Mouse (Mus musculus): ENCODE results near the gene Htr6. TPM values are rescaled to one million over a fixed set of nuclear protein-coding genes. Genes with fewer than 3 reads are reported as not detected.
A peak's percentile ranks its signal among the peaks of the same experiment; 100 is the strongest.

Htr6 gene
- polyA plus RNA-seq, 1 experiment from 2014 or later = not detected

DNA sequence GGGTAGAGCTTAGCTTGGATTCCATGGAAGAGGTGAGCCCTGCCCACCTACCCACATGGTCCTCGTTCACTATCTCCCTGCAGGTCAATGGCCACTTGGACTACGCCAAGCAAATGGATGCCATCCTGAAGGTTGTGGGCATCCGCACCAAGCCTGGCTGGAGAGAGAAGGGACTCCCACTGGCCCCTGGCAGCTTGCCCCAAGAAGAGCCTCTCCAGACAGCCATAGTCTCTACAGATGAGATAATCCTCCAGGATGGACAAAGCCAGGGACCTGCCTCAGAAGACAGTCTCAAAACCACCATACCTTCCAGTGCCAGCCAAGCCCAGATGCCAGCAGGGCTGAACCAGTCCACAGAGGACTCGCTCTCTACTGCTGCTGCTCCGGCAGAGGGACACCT lies 17.3 kb downstream of the Htr6 start:
- H3K4me1 ChIP-seq = peaks cover 12% of the 10 kb centered on the region; the same call in 1 of the 2 replicates
- no peak overlapping the region for H3K4me3 ChIP-seq
- ATAC-seq (ENCODE audit: low FRiP score, low read depth) = no peak
- no peaks in the 10 kb centered on the region for H3K9me3 ChIP-seq
- 89% methylated on average over 5 of the region's 5 CpGs for WGBS
- H3K27ac ChIP-seq = no peak overlapping the region
- H3K9ac ChIP-seq = no peak overlapping the region
- H3K36me3 ChIP-seq = no peaks in the 10 kb centered on the region
- no peaks in the 10 kb centered on the region; the same call in none of the 2 replicates for H3K27me3 ChIP-seq (replicated peaks)
- no peak overlapping the region for H3K4me2 ChIP-seq (replicated peaks)

- H3K27me3 ChIP-seq (replicated peaks) = no peaks in the 10 kb centered on the region; the same call in none of the 2 replicates
Measured at GRCm38 (mm10) chr4:139057291-139057690, 18.1 kb downstream of the Htr6 start.

DNA sequence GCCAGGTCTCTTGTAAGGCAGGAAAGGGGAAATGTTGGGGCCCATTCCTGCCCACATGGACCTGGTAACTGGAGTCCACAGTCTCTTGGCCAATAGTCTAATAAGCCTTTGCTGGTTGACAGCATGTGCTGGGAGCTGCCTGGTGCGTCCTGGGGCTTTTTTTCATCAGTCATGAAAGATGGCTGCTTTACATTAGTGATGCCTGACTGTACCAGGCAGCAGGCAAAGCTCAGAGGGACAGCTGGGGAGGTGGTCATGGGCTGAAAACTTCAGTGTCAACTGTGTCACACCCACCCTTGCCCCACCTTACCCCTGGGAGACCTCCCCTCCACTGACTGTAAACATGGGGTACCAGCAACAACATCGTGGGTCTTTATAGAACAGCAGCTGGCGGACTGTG lies 19.6 kb downstream of the Htr6 start:
- Histone ChIP-seq H3K36me3 (no peaks in the 10 kb centered on the region), H3K4me2 (replicated peaks) (no peak overlapping the region), H3K27ac (no peak overlapping the region), H3K9ac (no peak overlapping the region), H3K27me3 (replicated peaks) (no peaks in the 10 kb centered on the region; the same call in none of the 2 replicates), H3K4me1 (peaks cover 16% of the 10 kb centered on the region; the same call in 1 of the 2 replicates), H3K9me3 (no peaks in the 10 kb centered on the region), H3K4me3 (no peak overlapping the region)
- 76% methylated on average over 3 of the region's 3 CpGs for WGBS
- no peak for ATAC-seq (ENCODE audit: low FRiP score, low read depth)

More at GRCm38 (mm10) chr4:139057291-139057690, 18.1 kb downstream of the Htr6 start:
- Histone ChIP-seq H3K4me2 (replicated peaks) (no peak overlapping the region), H3K4me1 (peaks cover 16% of the 10 kb centered on the region; the same call in 1 of the 2 replicates), H3K9ac (no peak overlapping the region), H3K9me3 (no peaks in the 10 kb centered on the region), H3K27ac (no peak overlapping the region), H3K4me3 (no peak overlapping the region), H3K36me3 (no peaks in the 10 kb centered on the region)
- WGBS = 68% methylated on average over 5 of the region's 5 CpGs
- ATAC-seq (ENCODE audit: low FRiP score, low read depth) = no peak

- ATAC-seq (ENCODE audit: low FRiP score, low read depth) = no peak
- H3K9ac ChIP-seq = no peak overlapping the region
- 80% methylated on average over 4 of the region's 4 CpGs for WGBS
- H3K4me1 ChIP-seq = peaks cover 16% of the 10 kb centered on the region; the same call in 1 of the 2 replicates
- no peaks in the 10 kb centered on the region for H3K9me3 ChIP-seq
- no peaks in the 10 kb centered on the region; the same call in none of the 2 replicates for H3K27me3 ChIP-seq (replicated peaks)
- no peak overlapping the region for H3K27ac ChIP-seq
- no peak overlapping the region for H3K4me2 ChIP-seq (replicated peaks)
- no peaks in the 10 kb centered on the region for H3K36me3 ChIP-seq
- no peak overlapping the region for H3K4me3 ChIP-seq
Measured at GRCm38 (mm10) chr4:139055336-139055735, 20.0 kb downstream of the Htr6 start.

GRCm38 (mm10) chr4:139054300-139054923 lies 21.0 kb downstream of the Htr6 start:
- H3K36me3 ChIP-seq = no peaks in the 10 kb centered on the region
- H3K4me1 ChIP-seq = peaks cover 16% of the 10 kb centered on the region; the same call in 1 of the 2 replicates
- no peaks in the 10 kb centered on the region; the same call in 1 of the 2 replicates for H3K27me3 ChIP-seq (replicated peaks)
- no peak overlapping the region for H3K27ac ChIP-seq
- no peak overlapping the region for H3K4me3 ChIP-seq
- H3K4me2 ChIP-seq (replicated peaks) = no peak overlapping the region
- 47% methylated on average over 9 of the region's 9 CpGs for WGBS
- H3K9me3 ChIP-seq = no peaks in the 10 kb centered on the region
- H3K9ac ChIP-seq = no peak overlapping the region
- ATAC-seq (ENCODE audit: low FRiP score, low read depth) = peak; percentile 44; the same call in 1 of the 2 replicates

DNA sequence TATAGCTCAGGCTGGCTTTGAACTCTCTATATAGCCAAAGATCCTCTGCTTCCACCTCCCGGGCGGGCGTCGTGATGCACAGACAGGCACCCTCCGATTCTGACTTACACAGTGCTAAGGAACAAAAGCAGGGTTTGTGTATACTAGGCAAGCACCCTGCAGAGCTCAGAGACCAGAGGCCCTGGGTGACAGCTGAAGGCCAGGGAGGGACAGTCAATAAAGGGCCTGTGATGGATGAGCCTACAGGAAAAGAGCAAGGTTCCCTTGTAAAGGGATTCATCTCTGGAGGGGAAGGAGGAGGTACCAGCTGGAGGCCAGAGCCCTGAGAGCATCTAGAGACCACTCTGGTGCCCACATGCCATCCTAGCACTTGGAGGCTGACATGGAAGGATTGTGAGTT lies 22.0 kb downstream of the Htr6 start:
- Histone ChIP-seq H3K36me3 (no peaks in the 10 kb centered on the region), H3K9ac (no peak overlapping the region), H3K27me3 (replicated peaks) (no peaks in the 10 kb centered on the region; the same call in 1 of the 2 replicates), H3K4me1 (peaks cover 16% of the 10 kb centered on the region; the same call in 1 of the 2 replicates), H3K27ac (no peak overlapping the region), H3K4me3 (no peak overlapping the region), H3K4me2 (replicated peaks) (no peak overlapping the region), H3K9me3 (no peaks in the 10 kb centered on the region)
- WGBS = 19% methylated on average over 5 of the region's 5 CpGs
- no peak for ATAC-seq (ENCODE audit: low FRiP score, low read depth)

DNA sequence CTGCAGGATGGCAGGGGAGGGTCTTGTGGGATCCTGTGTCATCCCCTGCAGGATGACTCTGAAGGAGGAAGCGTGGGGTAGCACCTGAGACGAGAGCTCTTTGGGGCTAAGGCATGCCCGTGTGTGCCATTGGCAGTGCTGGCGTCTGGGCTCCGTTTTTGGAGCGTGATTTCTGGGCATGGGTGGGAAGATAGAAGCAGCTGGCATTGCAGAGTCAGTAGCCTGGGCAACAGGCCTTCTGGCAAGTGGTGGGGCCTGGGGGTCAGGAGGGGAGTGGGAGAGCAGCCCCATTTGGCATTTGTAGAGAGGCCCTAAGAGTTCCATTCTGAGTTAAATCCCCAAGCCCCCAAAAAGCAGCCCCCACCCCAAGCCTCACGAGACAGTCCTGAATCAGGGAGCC lies 22.6 kb downstream of the Htr6 start:
- H3K9ac ChIP-seq = no peak overlapping the region
- H3K36me3 ChIP-seq = no peaks in the 10 kb centered on the region
- H3K27me3 ChIP-seq (replicated peaks) = no peaks in the 10 kb centered on the region; the same call in 1 of the 2 replicates
- peaks cover 16% of the 10 kb centered on the region; the same call in 1 of the 2 replicates for H3K4me1 ChIP-seq
- H3K27ac ChIP-seq = no peak overlapping the region
- 73% methylated on average over 7 of the region's 7 CpGs for WGBS
- ATAC-seq (ENCODE audit: low FRiP score, low read depth) = no peak
- no peak overlapping the region for H3K4me3 ChIP-seq
- H3K9me3 ChIP-seq = no peaks in the 10 kb centered on the region
- H3K4me2 ChIP-seq (replicated peaks) = no peak overlapping the region

GRCm38 (mm10) chr4:139048518-139048917 lies 26.9 kb downstream of the Htr6 start:
- no peaks in the 10 kb centered on the region for H3K9me3 ChIP-seq
- ATAC-seq (ENCODE audit: low FRiP score, low read depth) = no peak
- H3K4me1 ChIP-seq = peaks cover 7% of the 10 kb centered on the region; the same call in 1 of the 2 replicates
- no peaks in the 10 kb centered on the region for H3K36me3 ChIP-seq
- H3K27ac ChIP-seq = no peak overlapping the region
- no peak overlapping the region for H3K9ac ChIP-seq
- no peak overlapping the region for H3K4me3 ChIP-seq
- 71% methylated on average over 6 of the region's 6 CpGs for WGBS
- no peaks in the 10 kb centered on the region for H3K27me3 ChIP-seq (replicated peaks)
- no peak overlapping the region for H3K4me2 ChIP-seq (replicated peaks)

- WGBS = 80% methylated on average over 5 of the region's 5 CpGs
- H3K27me3 ChIP-seq (replicated peaks) = no peaks in the 10 kb centered on the region
- ATAC-seq (ENCODE audit: low FRiP score, low read depth) = no peak
Measured at GRCm38 (mm10) chr4:139046354-139046753, 29.0 kb downstream of the Htr6 start.

GRCm38 (mm10) chr4:139044566-139044965 lies 30.8 kb downstream of the Htr6 start:
- H3K27me3 ChIP-seq (replicated peaks) = no peaks in the 10 kb centered on the region
- H3K4me2 ChIP-seq (replicated peaks) = no peak overlapping the region
- WGBS = 92% methylated on average over 5 of the region's 5 CpGs
- no peak overlapping the region for H3K27ac ChIP-seq
- no peak overlapping the region for H3K9ac ChIP-seq
- H3K4me3 ChIP-seq = no peak overlapping the region
- H3K9me3 ChIP-seq = no peaks in the 10 kb centered on the region
- peaks cover 11% of the 10 kb centered on the region for H3K4me1 ChIP-seq
- ATAC-seq (ENCODE audit: low FRiP score, low read depth) = no peak
- H3K36me3 ChIP-seq = no peaks in the 10 kb centered on the region

More at GRCm38 (mm10) chr4:139046354-139046753, 29.0 kb downstream of the Htr6 start:
- Histone ChIP-seq H3K27ac (no peak overlapping the region), H3K36me3 (no peaks in the 10 kb centered on the region), H3K9me3 (no peaks in the 10 kb centered on the region), H3K9ac (no peak overlapping the region), H3K4me3 (no peak overlapping the region), H3K4me2 (replicated peaks) (no peak overlapping the region), H3K4me1 (no peaks in the 10 kb centered on the region)

GRCm38 (mm10) chr4:139043600-139043999 lies 31.8 kb downstream of the Htr6 start:
- 93% methylated on average over 2 of the region's 2 CpGs for WGBS
- peaks cover 15% of the 10 kb centered on the region for H3K4me1 ChIP-seq
- no peak overlapping the region for H3K27ac ChIP-seq
- no peak overlapping the region for H3K9ac ChIP-seq
- ATAC-seq (ENCODE audit: low FRiP score, low read depth) = no peak
- no peak overlapping the region for H3K4me3 ChIP-seq
- no peaks in the 10 kb centered on the region for H3K27me3 ChIP-seq (replicated peaks)
- H3K9me3 ChIP-seq = no peaks in the 10 kb centered on the region
- no peak overlapping the region for H3K4me2 ChIP-seq (replicated peaks)
- H3K36me3 ChIP-seq = no peaks in the 10 kb centered on the region

- no peak overlapping the region for H3K4me3 ChIP-seq
- no peaks in the 10 kb centered on the region for H3K27me3 ChIP-seq (replicated peaks)
- no peak for ATAC-seq (ENCODE audit: low FRiP score, low read depth)
- H3K27ac ChIP-seq = no peak overlapping the region
- no peak overlapping the region for H3K9ac ChIP-seq
- H3K4me2 ChIP-seq (replicated peaks) = no peak overlapping the region
- peaks cover 23% of the 10 kb centered on the region for H3K4me1 ChIP-seq
- no peaks in the 10 kb centered on the region for H3K36me3 ChIP-seq
- WGBS = 79% methylated on average over 5 of the region's 5 CpGs
- no peaks in the 10 kb centered on the region for H3K9me3 ChIP-seq
Measured at GRCm38 (mm10) chr4:139042611-139043010, 32.8 kb downstream of the Htr6 start.

Data from neural tube, embryonic 12.5 days (tissue).